Mouse (Mus musculus) neutrophil, adult 5-6 weeks (primary cell): ENCODE data around the gene Wdr62. TPM values are rescaled to one million over a fixed set of nuclear protein-coding genes. Genes with fewer than 3 reads are reported as not detected.

ENCODE experiments used
- ATAC-seq: fragments of 151-379, 151-347 bp; 2 replicates; pipeline ENCODE4 v1.8.0; 2017; ENCODE audit warnings: mild to moderate bottlenecking, moderate TSS enrichment; ENCODE audit not compliant: insufficient number of reproducible peaks, poor library complexity, low FRiP score, severe bottlenecking; ENCODE audit errors: extremely low read depth
- total RNA-seq: library from RNA; stranded (forward); fragments of 200-1000 nt; gene quantifications from 2 replicates; pipeline ENCODE4 v1.2.3, GENCODE M21; 2017

Gene Wdr62
- total RNA-seq, 1 experiment from 2014 or later: 2.6 TPM

DNA sequence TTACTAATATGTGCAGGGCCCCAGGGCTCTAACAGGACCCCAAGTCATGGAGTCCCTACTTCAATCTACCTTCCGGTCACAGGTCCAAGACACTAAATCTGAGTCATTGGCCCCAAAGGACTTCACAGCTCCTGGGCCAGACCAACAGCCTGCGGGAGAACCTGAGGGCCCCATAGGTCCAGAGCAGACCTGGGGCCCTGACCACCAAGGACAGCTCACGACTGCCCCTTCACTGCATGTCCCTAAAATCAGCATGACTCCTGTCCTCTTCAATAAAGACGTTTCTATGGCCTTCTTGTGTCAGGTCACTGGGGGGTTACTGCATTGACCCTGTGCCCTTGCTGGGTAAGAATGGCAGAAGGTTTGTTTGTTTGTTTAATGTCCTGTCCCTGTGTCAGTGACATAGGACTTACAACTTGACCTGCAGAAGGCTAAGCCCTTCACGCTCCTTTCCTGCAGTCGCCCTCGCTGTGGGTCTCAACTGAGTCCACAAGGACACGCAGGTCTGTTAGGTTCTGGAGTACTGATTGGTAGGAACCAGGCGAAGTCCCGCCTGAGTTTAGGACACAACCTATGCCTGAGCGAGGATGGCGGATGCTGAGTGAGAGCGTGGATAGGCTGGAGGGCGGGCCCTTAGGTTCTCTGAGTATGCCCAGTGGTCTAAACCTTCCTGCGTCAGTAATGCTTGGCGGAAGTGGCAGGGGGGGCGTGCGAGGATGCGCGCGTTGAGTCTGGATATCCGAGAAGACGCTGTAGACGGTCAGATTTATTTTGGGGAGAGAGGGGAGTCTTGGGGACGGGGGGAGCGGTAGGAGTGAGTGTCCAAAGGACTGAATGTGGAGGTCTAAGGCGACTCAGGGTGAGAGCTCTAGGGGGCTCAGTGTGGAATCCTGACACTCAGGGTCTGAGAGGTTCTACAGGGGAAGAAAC is 28.1 kb upstream of the Wdr62 start, which contains the start of gene Alkbh6:
Alkbh6 (plus strand) TSS at position 642 of the 930 bp plus-strand sequence.
- ATAC-seq: peak; percentile 97

DNA sequence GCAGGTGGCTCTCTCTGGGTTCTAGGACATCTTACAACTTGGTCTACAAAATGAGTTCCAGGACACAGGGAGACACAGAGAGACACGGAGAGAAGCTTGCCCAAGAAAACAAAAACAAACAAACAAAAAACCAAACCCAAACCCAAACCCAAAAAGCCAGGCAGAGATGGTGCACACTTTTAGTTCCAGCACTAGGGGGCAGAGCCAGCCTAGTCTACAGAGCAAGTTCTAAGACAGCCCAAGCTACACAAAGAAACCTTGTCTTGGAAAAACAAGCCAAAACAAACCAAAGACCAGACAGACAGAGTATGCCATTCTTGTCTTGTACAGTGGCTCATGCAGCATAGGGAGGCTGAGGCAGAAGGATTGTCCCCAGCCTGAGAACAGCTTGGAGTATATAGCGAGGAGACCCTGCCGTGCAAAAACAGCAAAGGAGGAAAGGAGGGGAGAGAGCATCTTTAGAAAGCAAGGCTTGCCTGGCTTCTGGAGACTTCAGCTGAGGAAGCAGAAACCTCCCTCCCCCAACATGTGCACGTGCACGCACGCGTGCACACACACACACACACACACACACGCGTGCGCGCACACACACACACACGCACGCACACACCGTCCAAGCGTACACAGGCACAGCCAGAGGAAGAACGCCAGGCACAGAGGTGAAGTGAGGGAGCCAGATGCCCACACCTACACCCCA is 26.0 kb upstream of the Wdr62 start:
- ATAC-seq: no peak

GRCm38 (mm10) chr7:30300914-30301313 is 20.7 kb upstream of the Wdr62 start:
- peak; percentile 59; the same call in 1 of the 2 replicates for ATAC-seq

DNA sequence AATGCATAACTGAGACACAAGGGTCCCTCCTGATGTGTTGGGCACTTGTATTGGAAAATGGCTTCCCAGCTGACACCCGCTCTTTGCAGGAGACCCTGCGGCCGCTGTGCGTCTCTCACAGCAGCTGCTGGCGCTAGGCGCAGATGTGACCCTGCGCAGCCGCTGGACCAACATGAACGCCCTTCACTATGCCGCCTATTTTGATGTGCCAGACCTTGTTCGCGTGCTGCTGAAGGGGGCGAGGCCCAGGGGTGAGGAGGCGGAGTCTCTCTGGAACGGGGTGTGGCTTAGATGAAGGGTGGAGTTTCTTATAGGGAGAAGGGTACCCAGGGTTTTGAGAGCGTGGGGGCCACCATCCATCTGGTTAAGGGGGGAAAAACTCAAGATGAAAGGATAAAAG is 17.0 kb upstream of the Wdr62 start:
- no peak for ATAC-seq

GRCm38 (mm10) chr7:30296816-30297215 is 16.6 kb upstream of the Wdr62 start:
- no peak for ATAC-seq

DNA sequence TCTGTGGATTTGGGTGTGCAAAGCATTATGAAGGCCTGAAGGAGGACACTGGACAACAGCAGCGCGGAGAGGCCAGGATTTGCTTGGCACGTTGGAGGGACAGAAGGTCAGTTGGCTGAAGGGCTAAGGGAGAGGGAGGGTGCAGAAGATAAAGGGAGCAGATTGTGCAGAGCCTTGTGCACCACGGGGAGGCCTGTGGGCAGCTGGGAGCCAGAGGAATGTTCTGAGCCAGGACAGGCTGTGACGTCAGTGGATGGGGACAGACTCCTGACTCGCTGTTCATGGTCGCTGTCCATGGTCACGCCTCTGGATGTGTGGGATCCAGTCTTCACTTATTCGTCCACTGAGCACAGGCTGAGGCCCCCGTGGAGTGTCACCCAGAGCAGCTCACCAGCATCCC is 14.9 kb upstream of the Wdr62 start:
- ATAC-seq: no peak

DNA sequence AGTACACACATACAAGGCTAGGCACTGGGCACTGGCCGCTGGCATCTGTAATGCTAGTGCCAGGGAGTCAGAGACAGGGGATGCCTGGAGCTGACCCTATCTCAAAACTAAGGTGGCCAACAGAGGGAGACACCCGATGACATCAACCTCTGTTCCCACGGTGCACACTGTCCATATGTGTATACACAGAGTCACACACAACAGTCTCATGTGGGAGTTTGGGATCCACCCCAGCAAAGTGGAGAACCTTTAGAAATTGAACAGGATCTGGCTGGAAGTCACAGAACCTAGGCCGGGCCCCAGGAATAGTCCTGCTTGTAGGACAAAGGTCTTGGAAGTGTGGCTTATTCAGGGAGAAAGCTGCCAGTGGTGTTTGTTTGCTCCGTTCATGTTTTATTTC is 14.1 kb upstream of the Wdr62 start:
- ATAC-seq: no peak

DNA sequence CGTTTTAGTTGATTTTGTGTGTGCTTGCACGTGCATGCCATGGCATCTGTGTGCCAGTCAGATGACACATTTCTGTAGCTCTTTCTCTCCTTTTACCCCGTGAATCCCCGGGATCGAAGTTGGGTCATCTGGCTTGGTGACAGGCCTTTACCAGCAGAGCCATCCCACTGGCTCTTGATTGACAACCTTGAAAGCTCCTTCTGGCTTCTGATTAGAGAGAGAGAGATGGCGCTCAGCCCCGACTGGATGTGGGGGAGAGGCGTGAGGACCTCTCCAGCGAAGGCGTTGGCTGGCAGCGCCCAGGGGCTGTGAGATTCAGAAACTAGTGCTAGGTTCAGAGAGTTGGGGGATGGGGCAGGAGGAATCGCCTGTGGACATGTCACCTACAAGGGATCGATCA is 13.6 kb upstream of the Wdr62 start:
- ATAC-seq: no peak

DNA sequence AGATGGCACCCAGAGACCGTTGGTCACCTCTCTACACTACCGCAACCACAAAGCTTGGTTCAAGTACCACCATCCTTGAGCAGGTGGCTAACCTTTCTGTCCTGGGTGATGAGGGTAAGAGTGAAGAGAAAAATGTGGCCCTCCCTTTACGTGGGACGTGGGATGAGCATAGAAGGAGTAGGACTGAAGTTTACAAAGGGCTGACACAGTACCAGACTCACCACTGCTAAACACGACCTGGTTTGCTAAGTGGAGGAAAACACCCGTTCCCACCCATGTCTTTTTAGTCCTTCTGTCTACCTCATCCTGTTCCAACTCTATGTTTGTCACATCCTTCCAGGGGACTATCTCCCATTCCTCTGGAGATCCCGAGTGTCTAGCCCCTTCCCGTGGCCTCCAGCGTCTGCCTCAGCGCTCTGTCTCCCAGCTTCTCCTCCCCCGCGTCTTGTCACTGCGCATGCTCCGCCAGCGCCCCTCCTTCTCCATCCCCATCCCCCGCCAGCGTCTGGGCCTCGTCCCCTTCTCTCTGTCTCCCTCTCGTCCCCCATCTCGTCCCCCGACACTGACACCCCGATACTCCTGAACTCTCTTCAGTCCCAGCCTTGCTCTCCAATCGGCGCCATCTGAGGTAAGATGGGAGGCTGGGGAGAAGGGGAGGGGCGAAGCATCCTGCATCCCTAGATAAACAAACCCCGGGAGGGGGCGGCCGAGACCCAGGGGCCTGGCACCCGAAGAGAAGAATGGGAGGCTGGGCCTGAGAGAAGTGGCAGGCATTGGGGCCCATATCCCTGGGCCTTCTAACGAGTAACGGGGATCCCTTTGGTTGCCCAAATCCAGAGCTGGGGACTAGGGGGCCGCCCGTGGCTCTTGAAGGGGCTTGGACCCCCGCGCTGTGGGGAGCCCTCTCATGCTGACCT is 11.3 kb upstream of the Wdr62 start, which contains the start of gene Clip3:
Clip3 (plus strand) TSS at position 514 of the 917 bp plus-strand sequence.
- no peak for ATAC-seq

GRCm38 (mm10) chr7:30289714-30290399 is 9.6 kb upstream of the Wdr62 start:
- ATAC-seq: no peak

DNA sequence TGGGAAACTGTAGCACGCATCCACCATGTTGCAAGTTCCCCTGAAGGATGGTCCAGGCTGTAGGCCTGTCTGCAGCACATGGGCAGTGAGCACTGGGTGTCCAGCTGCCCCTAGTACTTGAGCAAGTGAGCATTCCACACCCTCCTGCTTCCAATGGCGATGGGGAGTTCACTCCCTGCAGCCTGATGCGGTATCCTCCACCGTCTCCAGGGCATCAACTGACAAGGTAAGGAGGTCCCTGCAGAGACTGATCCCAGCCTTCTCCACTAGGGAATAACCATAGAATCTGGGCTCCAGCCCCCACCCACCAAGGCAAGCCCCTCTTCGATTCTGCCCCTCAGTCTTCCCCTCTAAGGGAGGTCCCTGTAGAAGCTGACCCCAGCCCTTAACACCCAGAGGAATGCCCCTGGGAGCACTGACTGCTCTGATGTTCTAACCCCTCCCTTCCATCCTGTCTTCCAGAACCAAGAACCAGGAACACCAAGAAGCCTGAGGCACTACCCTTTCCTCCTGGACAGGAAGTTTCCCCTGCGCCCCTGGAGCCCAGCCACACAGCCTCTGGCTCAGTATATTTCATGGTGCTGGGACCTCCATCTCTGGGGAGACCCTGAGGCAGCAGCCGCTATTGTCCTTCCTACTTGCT is 9.0 kb upstream of the Wdr62 start:
- no peak for ATAC-seq

GRCm38 (mm10) chr7:30288046-30288445 is 7.8 kb upstream of the Wdr62 start:
- no peak for ATAC-seq

GRCm38 (mm10) chr7:30286701-30287410 is 6.6 kb upstream of the Wdr62 start:
- no peak for ATAC-seq

- no peak for ATAC-seq
Measured at GRCm38 (mm10) chr7:30282740-30283139, 2.5 kb upstream of the Wdr62 start.

DNA sequence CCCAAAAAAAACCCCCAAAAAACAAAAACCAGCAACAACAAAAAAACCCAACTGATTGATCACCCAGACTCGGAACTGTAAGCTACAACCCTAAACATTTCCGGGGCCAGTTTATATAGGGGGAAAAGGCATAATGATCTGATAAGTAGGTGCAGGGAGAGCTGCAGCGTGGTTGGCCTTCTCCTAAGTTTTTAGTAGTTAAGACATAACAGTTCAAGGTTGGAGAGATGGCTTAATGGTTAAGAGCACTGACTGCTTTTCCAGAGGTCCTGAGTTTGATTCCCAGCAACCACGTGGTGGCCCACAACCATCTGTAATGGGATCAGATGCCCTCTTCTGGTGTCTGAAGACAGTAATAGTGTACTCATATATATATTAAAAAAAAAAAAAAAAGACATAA is 1.3 kb upstream of the Wdr62 start:
- ATAC-seq: no peak

DNA sequence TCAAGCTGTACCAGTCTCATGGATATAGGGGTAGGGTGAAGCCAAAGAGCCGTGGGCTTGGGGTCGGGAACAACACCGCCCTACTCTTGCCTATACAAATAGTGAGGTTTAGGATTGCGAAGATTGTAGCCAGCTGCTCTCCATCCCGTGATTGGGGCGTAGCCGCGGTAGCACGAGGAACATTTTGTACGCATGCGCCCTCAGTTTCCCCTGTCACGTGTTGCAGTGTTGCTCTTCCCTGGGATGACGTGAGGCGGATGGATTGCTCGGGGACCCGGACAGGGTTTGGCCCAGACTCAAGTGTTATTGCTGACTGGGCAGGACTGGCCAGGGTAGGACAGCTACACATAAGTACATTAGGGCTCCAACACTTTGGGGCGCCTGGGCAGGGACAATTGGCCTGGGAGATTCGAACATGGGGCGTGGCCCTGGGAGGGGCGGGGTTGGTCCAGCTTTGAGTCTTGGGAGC is 485 bp upstream of the Wdr62 start:
- peak; percentile 34 for ATAC-seq

GRCm38 (mm10) chr7:30279536-30279935 is 683 bp downstream of the Wdr62 start:
- no peak for ATAC-seq
